Mouse (Mus musculus) ES-Bruce4 (cell line): Measurements from ENCODE around the gene Zfp654. TPM values are rescaled to one million over a fixed set of nuclear protein-coding genes. Genes with fewer than 3 reads are reported as not detected.
"Not testable (repeated sequence)": the region's sequence is repeated elsewhere in the genome, so short reads cannot be mapped to it uniquely, and the experiment has no call there.

Source experiments
- H3K27ac ChIP-seq: 2 replicates; pipeline ENCODE4 v1.5.1; 2012; ENCODE audit warnings: low read length, inconsistent platforms; ENCODE audit not compliant: insufficient read depth
- H3K27me3 ChIP-seq: 2 replicates; pipeline ENCODE4 v1.6.1; 2012; ENCODE audit warnings: mild to moderate bottlenecking, low read length, inconsistent platforms; ENCODE audit not compliant: control insufficient read depth, poor library complexity, insufficient read depth, severe bottlenecking
- H3K36me3 ChIP-seq: 2 replicates; pipeline ENCODE4 v1.6.1; 2012; ENCODE audit warnings: inconsistent platforms, mild to moderate bottlenecking, low read length, moderate library complexity; ENCODE audit not compliant: control insufficient read depth, poor library complexity, insufficient read depth, severe bottlenecking
- H3K4me1 ChIP-seq: one replicate; pipeline ENCODE4 v1.8.1; 2011; ENCODE audit warnings: low read length; ENCODE audit not compliant: control insufficient read depth, insufficient read depth
- H3K4me3 ChIP-seq: 2 replicates; pipeline ENCODE4 v1.5.1; 2011; ENCODE audit warnings: low read depth, mild to moderate bottlenecking, low read length
- H3K9ac ChIP-seq: 2 replicates; pipeline ENCODE4 v1.6.1; 2012; ENCODE audit warnings: low read depth, mild to moderate bottlenecking, inconsistent platforms; ENCODE audit not compliant: poor library complexity, severe bottlenecking
- H3K9me3 ChIP-seq: replicated peaks from 2 replicates; pipeline ENCODE4 v1.6.1; 2012; ENCODE audit warnings: mild to moderate bottlenecking, low read length, inconsistent platforms; ENCODE audit not compliant: control insufficient read depth, poor library complexity, insufficient read depth, severe bottlenecking
- CTCF ChIP-seq: IDR thresholded peaks from one replicate; pipeline ENCODE4 v1.8.1; 2011; ENCODE audit warnings: low read depth, low read length
- EP300 ChIP-seq: IDR thresholded peaks from 2 replicates; pipeline ENCODE4 v1.6.1; 2011; ENCODE audit warnings: low read depth, low read length; ENCODE audit not compliant: insufficient read depth
- POLR2A ChIP-seq: IDR thresholded peaks from one replicate; pipeline ENCODE4 v1.8.1; 2011; ENCODE audit warnings: low read length; ENCODE audit not compliant: insufficient read depth
- polyA plus RNA-seq: library from polyadenylated mRNA; stranded (reverse); fragments of >200 nt; gene quantifications from 2 replicates; pipeline ENCODE4 v1.2.4, GENCODE M21; 2011; ENCODE audit warnings: low read depth; ENCODE audit not compliant: missing spikeins, insufficient read depth, insufficient read length

Gene Zfp654
- polyA plus RNA-seq, 1 experiment = 12.1 TPM

GRCm38 (mm10) chr16:64869621-64870020 is 18.2 kb upstream of the Zfp654 start:
- no peak for TF ChIP-seq CTCF
- TF ChIP-seq POLR2A = no peak
- no peak for TF ChIP-seq EP300
- Histone ChIP-seq H3K9ac (no peak overlapping the region), H3K27ac (peak overlapping the region; percentile 28; the same call in 1 of the 2 replicates)

GRCm38 (mm10) chr16:64868613-64869012 is 17.2 kb upstream of the Zfp654 start:
- H3K9ac ChIP-seq = 0 out of 2 replicates have a peak overlapping the region, but pooled peaks have one; percentile 21
- H3K9me3 ChIP-seq = no peaks in the 10 kb centered on the region
- TF ChIP-seq CTCF = no peak
- no peak for TF ChIP-seq EP300
- TF ChIP-seq POLR2A = no peak
- no peaks in the 10 kb centered on the region for H3K4me1 ChIP-seq
- H3K27me3 ChIP-seq = no peaks in the 10 kb centered on the region
- H3K4me3 ChIP-seq = no peak overlapping the region
- H3K27ac ChIP-seq = no peak overlapping the region; the same call in 1 of the 2 replicates
- no peaks in the 10 kb centered on the region for H3K36me3 ChIP-seq

More at GRCm38 (mm10) chr16:64869621-64870020, 18.2 kb upstream of the Zfp654 start:
- Histone ChIP-seq H3K4me1 (no peaks in the 10 kb centered on the region), H3K36me3 (no peaks in the 10 kb centered on the region), H3K4me3 (no peak overlapping the region), H3K27me3 (no peaks in the 10 kb centered on the region), H3K9me3 (no peaks in the 10 kb centered on the region)

- not testable (repeated sequence) for H3K36me3 ChIP-seq, H3K4me1 ChIP-seq, H3K4me3 ChIP-seq, H3K27me3 ChIP-seq, H3K9ac ChIP-seq, H3K9me3 ChIP-seq, H3K27ac ChIP-seq
Measured at GRCm38 (mm10) chr16:64865841-64866240, 14.4 kb upstream of the Zfp654 start.

DNA sequence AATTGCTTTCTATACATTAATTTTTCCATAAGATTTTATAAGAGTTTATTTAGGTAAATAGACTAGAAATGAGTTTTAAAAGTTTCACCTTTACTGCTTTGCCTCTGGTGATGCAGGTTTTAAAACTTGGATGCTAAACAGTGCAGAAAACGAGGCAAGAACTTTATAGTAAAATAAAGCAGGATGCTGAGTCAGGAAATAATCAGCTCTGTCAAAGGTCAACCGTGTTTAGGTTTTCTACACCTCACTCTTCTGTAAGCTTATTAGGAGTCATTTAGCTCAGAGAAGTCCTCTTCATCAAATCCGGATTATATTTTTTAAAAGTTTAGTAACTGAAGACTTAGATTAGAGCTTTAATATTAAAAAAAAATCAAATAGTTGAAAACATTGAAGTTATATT is 5.5 kb upstream of the Zfp654 start:
- H3K9ac ChIP-seq = no peak overlapping the region
- peaks cover 43% of the 10 kb centered on the region for H3K36me3 ChIP-seq
- no peaks in the 10 kb centered on the region for H3K27me3 ChIP-seq
- H3K9me3 ChIP-seq = no peaks in the 10 kb centered on the region
- no peak for TF ChIP-seq CTCF
- TF ChIP-seq POLR2A = no peak
- TF ChIP-seq EP300 = no peak
- no peak overlapping the region for H3K4me3 ChIP-seq
- H3K4me1 ChIP-seq = no peaks in the 10 kb centered on the region
- no peak overlapping the region for H3K27ac ChIP-seq

DNA sequence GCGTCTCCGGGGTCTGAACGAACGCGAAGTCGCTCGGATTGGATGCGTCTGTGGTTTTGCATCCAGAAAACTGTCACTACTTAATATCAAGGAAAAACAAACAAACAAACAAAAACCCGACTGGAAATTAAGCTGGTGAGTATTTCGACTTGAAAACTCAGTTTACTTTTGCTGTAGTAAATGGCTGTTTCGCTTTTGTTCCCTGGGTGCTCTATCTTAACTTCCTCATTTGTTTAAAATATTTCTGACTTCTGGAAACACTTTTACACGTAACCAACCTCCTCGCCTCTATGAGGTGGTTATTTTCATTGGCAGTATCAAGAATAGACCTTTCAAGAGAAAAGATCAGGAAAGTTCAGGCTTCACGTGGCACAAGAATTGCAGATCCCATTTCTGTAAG is 1.4 kb upstream of the Zfp654 start:
- peak overlapping the region; percentile 83 for H3K9ac ChIP-seq
- TF ChIP-seq EP300 (no peak), POLR2A (no peak), CTCF (no peak)
- no peaks in the 10 kb centered on the region for H3K4me1 ChIP-seq
- no peaks in the 10 kb centered on the region for H3K9me3 ChIP-seq
- H3K4me3 ChIP-seq = peak overlapping the region; percentile 75
- H3K27ac ChIP-seq = peak overlapping the region; percentile 26; the same call in 1 of the 2 replicates
- H3K36me3 ChIP-seq = peaks cover 39% of the 10 kb centered on the region
- no peaks in the 10 kb centered on the region for H3K27me3 ChIP-seq

- Histone ChIP-seq H3K4me3 (peak overlapping the region; percentile 75), H3K36me3 (peaks cover 39% of the 10 kb centered on the region), H3K4me1 (no peaks in the 10 kb centered on the region), H3K9ac (peak overlapping the region; percentile 83), H3K27me3 (no peaks in the 10 kb centered on the region), H3K9me3 (no peaks in the 10 kb centered on the region), H3K27ac (peak overlapping the region; percentile 26; the same call in 1 of the 2 replicates)
- no peak for TF ChIP-seq EP300
- TF ChIP-seq POLR2A = no peak
- no peak for TF ChIP-seq CTCF
Measured at GRCm38 (mm10) chr16:64852441-64852871, 1.0 kb upstream of the Zfp654 start.
